Mouse (Mus musculus) naive thymus-derived CD4-positive, alpha-beta T cell, adult 2 months (primary cell): ENCODE measurements around the gene Nol3.

ENCODE experiments used
- DNase-seq: peaks from one replicate; pipeline ENCODE4 v3.0.0-alpha.2; 2011; ENCODE audit warnings: low read depth

The Nol3 gene

DNA sequence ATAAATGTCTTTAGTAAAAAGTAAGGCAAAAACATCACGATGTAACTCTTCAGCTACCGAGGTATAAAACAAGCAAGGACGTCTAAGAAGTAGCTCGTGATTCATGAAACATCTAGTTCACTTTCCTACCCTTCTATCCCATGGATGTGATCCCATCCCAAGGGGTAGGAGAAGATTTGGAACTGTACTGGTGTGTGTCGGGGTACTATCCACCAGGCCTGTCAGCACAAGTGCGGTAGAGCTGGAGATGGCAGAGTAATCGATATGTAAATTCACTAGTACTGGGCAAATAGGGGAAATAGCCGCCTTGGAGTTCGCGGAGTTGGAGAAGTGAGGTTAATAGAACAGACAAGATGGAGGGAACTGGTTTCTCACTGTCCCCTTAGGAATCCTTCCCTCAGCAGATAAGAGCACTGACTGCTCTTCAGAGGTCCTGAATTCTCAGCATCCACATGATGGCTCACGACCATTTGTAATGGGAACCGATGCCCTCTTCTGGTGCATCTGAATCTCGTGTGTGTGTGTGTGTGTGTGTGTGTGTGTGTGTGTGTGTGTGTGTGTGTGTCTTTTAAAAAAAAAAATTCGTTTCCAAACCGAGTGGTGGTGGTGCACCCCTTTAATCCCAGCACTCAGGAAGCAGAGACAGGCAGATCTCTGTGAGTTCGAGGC is 12.6 kb upstream of the Nol3 start:
- DNase-seq = no peak

DNA sequence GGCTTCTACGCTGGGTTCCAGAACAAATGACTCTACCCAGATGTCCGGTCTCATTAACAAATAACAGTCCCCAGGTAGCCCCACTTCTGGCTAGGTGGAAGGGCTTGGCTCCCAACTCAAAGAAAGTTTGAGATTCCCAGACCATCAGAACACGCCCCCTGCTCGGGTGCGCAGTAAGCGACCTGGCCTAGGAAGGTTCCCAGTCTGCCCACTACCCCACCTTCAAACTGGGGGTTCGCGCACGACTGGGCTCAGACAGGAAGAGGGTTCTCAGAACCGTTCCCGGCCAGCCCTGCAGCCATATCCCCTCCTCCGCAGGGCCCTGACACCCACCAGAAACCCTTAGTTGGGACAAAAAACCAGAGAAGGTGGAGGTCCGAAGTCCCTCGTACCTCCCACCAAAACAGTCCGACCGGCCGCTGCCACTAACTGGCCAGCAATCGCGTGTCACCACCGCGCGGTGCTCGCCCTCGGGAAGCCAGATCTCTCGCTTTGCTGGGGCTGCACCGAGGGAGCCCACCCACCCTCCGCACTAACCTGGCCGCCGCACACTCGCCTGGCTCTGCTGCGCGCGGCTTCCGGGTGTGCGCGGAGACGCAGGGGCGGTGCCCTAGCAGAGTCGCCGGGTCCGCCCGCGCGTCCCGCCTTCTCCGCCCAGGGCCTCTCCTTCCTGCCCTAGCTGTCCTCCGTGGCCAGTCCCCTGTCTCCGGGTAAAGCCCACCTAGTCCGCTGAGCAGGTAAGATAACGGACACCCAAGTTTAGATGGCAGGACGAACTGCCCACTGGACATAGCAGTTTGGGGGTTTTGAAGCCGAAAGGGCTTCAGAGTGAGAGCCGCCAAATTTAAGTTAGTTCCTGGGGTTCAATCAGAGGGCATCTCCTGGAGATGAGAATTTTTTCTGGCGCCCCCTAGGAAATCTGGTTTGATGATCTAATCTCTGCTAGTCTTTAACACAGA is 11.6 kb upstream of the Nol3 start, which contains the start of the genes Tradd and Fbxl8:
TSS of gene Tradd (minus strand) at position 586 of the 959 bp plus-strand sequence.
TSS of gene Fbxl8 (plus strand) at position 625 of the 959 bp plus-strand sequence.
- peak; percentile 75 for DNase-seq

DNA sequence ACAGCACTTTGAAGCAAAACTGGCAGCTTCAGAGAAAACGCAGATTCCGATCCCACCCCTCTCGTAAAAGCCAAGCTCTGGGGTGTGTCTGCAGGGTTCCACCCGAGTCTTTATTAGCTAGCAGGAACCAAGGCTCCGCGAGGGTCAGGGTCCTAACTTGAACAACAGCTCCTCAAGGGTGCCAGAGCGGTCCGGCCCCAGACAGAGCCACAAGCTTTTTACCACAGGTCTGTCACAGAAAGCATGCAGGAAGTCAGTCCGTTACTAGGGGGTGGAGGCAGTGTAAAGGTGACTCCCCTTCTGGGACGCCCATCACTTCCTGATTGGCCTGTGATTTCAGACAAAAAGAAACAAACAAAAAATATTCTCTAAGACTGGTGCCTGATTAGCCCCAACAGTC is 10.8 kb upstream of the Nol3 start:
- peak; percentile 78 for DNase-seq

DNA sequence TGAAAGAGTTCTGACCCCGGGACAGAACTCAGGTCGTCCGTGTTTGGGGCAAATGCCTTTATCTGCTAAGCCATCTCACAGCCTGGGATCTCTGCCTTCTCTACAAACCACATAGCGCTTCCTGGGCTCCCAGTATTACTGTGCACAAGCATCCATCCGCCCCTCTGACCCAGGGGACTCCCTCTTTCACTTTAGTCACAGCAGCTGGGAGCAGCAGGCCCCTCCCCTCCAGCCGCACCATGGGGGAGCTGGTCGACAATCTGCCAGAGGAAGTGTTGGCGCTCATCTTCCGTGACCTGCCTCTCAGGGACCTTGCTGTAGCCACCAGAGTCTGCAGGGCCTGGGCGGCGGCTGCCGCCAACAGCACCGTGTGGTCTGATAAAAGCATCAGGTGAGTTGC is 9.2 kb upstream of the Nol3 start:
- peak; percentile 43 for DNase-seq

DNA sequence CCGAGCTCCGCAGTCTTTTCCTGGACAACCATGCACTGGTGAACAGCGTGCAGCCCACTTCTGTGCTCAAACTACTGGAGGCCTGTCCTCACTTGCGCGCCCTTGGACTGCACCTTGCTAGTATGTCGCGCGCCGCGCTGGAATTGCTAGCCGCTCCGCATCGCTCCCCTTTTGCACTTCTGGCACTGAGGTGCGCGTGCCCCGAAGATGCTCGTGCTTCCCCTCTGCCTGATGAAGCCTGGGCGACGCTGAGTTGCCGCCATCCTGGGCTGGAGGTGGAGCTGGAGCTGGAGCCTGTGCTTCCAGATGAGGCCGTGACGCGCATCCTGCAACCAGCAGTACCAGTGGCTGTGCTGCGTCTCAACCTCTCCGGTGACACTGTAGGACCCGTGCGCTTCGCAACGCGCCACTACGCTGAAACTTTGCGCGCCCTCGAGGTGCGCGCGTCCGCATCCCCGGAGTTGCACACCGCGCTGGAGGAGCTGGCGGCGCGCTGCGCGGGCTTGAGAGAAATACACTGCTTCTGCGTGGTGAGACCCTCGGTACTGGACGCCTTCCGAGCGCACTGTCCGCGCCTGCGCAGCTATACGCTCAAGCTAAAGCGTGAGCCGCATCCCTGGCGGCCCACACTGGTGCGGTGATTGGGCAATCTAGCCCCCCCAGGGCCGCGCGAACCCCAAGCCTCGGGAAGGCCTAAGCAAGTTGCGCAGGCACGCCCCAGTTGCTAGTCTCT is 7.4 kb upstream of the Nol3 start:
- no peak for DNase-seq

DNA sequence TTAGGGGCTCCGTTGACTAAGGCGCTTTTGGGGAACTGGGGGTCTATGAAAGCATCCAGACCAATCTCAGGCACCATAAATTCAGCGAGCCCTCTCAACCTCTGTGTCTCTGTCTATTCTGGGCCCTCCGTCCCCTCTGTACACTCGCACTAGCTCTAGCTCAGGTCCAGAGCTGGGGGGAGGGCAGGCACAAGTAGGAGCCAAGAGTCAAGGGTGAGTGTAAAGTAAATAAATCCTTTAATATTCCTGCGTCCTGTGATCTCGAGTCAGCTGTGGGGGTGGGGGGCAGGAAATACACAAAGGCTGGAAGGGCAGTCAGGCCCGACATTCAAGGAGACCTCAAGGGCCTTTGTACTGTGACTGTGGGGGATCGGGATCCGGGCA is 6.9 kb upstream of the Nol3 start:
- no peak for DNase-seq

DNA sequence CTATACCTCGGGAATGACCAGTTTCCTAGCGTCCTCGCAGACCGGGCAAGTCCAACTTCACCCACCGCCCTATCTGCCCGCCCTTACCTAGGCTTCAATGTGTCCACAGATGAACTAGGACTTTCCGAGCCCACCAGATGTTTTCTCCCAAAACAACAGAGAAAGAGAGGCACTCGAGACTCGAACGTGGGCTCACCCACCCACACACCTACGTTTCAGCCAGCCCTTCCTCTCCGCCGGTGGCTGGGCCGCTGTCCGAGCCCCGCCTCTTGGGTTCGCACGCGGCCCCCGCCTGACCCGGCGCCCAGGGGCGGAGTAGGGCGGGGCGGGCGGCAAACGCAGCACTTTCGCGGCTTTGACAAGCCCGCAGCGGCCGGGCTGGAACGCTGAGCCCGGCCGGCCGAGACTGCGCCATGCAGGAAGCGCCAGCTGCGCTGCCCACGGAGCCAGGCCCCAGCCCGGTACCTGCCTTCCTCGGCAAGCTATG is 6.4 kb upstream of the Nol3 start, which contains the start of gene Hsf4:
TSS of gene Hsf4 (plus strand) at position 341 of the 487 bp plus-strand sequence.
- DNase-seq = no peak

DNA sequence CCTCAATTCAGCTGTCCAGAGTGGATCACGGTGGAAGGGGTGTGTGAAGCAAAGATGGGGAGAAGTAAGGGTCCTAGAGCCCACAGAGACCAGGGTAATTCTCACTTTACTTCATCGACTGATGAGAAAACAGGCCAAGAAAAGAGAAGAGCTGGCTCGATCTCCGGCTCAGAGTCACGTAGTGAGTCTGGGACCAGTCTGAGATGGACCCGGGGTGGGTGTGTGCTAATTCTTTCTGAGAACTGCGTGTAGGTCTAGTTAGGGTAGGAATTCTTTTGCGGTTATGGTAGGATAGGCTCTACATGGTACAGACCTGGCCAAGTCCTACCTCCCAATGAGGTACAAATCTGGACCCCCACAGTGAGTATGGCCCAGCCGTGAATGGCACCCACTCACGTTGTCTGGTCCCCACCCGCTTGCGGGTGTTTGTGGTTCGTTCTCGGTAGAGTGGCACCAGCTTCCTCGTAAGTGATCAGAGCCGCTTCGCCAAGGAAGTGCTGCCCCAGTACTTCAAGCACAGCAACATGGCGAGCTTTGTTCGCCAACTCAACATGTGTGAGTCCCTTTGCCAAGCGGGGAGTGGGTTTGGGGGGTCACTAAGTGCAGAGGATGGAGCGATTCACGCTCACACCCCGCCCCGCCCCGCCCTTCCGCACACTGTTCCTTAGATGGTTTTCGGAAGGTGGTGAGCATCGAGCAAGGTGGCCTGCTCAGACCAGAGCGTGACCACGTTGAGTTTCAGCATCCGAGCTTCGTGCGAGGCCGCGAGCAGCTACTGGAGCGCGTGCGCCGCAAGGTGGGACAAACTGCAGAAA is 5.6 kb upstream of the Nol3 start:
- DNase-seq = peak; percentile 49

DNA sequence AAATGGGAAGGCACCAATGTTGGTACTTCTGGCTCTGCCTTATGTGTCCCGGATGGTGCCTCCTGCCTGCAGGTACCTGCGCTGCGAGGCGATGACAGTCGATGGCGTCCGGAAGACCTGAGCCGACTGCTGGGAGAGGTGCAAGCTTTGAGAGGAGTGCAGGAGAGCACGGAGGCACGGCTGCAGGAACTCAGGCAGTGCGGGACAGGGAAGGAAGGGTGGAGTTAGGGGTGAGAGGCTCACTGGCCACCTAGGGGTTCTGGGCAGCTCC is 5.1 kb upstream of the Nol3 start:
- peak; percentile 42 for DNase-seq

DNA sequence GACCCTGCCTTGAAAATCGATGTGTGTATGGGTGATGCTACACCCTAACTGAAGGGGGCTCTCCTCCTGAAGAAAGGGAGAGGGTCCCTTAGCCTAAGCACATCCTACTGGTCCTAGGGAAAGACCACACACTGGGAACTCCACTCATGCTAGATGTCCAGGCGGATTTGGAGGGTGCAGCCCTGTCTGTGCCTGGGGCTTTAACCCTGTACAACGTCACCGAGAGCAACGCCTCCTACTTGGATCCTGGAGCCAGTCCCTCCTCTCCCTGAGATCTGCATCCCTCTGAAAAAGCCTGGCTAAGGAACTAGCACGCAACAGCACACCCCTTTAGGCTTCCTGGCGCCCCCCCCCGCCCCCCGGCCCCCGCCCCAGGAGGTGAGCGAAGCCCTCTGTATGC is 553 bp upstream of the Nol3 start:
- no peak for DNase-seq

DNA sequence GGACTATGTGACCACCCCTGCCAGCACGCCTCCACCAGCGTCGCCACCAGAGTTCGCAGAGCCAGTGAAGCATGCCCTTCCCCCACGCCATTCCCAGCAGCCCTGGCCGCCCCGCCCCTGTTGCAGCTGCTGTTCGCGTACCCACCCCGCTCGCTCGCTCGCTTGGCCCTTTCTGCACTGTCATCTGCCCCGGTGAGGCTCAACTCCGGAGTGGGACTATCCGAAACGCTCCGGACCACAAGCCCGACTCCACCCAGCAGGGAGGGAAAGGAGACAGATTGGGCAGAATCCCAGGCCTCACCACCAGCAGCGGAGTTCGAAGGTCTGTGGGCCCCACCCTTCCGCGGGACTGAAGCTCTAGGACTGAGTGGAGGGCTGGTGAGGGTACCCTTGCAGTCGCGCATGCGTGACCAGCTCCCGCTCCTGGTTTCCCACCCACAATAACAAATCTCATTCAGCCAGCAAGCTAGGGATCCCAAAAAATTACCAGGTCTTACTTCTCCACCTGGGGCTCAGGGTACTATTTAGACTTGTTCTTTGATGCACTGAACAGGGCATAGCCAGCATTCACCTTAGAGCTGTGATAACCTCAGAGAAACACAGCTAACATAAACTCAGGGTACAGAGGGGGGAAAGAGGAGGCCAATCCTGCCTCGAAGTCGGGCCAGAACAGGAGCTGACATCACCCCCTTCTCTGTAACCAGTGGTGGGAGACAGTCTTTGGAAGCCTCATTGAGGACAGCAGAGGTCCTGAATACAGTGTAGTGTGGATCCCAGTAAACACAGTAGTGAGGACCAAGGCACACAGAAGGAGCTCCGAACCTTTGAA is 566 bp downstream of the Nol3 start:
- no peak for DNase-seq

DNA sequence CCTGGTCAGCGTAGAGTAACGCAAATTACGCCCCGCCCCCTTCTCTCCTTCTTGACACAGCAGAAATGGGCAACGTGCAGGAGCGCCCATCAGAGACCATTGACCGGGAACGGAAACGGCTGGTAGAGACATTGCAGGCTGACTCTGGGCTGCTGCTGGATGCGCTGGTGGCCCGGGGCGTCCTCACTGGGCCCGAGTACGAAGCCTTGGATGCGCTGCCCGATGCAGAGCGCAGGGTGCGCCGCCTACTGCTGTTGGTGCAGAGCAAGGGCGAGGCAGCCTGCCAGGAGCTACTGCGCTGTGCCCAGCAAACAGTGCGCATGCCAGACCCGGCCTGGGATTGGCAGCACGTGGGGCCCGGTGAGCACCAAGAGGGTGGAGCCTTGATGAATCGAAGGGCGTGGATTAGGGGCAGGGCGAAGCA is 3.0 kb downstream of the Nol3 start:
- DNase-seq = peak; percentile 67

DNA sequence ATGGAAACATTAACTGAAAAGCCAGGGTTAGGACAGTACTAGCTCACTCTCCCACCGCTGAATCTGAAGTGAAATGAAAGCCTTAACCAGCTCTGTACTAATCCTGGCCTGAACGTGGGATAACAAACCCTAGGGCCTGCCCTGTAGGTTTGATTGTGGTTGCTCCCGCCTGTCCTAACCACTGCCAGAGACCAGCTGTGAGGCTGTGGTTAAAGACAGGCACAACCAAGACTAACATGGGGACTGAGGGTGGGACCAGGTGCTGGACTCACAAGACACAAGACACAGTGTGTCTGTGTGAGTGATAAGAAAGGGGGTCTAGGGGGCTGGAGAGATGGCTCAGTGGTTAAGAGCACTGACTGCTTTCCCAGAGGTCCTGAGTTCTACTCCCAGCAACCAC is 4.6 kb downstream of the Nol3 start:
- DNase-seq = no peak

DNA sequence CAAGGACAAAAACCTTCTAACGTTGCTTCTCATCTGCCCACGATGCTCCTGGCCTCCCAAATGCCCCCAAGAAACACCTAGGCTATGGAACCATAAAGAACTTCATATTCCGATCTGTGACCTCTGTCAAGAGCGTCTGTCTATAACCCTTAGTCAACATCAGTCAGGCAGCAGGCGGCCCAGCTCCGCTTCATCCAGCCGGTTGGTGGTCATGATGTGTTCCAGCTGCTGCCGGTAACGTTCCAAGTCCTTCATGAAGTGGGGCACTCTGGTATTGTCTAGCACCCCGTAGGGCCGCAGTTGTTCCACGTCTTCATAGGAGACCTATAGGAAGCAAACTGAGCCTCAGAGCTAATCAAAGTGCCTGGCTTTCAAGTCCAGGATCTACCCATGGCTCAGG is 5.9 kb downstream of the Nol3 start:
- no peak for DNase-seq

DNA sequence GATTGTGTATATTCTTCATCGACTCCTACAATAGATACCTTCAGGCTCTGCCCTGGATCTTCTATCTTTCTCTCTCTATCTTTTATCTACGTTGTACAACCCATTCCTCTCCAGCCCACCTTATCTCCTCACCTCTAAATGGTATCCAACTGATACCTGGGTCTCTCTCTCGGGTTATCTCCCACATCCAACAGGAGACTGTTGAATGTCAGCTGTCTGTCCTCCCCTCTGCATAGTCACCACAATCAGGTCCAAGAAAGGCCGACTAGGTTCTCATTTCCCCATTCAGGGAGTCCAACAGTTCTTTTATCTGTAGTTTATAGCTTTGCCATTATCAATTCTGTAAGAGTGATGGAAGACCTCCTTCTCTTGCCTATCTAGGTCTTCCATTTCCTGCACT is 6.3 kb downstream of the Nol3 start:
- DNase-seq = no peak

DNA sequence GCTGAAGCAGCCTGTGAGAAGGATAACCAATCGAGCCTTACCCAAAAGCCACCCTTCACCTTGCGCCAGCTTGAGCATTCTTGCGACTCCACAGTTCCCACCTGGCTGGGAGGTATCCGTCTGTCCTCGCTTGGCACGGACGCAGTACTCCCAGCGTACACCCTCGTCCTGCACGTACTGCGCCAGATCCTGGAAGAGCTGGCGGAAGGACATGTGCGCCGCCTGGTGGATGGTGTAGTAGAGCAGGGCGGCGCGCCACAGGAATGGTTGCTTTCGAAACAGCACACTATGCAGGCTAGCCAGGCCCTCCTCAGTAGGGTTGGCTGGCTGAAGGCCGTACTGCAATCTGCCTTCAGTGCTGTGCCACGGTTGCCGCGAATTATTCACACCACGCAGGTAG is 7.1 kb downstream of the Nol3 start:
- DNase-seq = peak; percentile 71

DNA sequence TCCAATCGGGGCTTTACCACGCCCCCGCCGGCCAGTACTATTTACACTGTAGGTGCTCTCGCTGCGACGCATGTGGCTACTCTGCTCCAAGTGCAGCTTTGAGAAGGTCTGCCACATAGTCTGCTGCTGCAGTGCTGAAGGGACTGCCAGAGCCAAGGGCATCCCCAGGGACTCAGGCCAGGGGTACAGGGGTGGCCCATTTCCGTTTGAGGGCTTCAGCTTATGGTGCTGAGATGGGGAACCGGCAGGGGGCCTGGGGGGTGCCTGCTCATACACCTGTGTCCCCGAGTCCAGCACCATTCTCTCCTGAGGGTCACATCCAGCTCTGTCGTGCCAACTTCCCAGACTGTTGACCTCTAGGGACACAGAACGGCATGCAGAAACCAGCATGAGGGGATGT is 9.6 kb downstream of the Nol3 start:
- no peak for DNase-seq

DNA sequence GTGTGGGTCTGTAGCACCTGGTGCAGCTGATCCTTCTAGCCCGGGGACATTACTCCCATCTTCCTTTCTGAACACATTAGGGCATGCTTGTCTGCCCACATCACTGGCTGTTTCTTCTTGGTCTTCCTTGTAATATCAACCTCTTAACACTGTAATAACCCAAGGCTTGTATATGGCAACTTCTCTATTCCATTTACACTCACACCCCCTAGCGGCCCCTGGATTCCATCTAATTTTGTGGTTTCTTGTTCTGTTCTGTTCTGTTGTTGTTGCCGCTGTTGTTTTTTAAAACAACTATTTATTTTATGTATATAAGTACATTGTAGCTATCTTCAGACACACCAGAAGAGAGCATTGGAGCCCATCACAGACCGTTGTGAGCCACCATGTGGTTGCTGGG is 11.0 kb downstream of the Nol3 start:
- no peak for DNase-seq

DNA sequence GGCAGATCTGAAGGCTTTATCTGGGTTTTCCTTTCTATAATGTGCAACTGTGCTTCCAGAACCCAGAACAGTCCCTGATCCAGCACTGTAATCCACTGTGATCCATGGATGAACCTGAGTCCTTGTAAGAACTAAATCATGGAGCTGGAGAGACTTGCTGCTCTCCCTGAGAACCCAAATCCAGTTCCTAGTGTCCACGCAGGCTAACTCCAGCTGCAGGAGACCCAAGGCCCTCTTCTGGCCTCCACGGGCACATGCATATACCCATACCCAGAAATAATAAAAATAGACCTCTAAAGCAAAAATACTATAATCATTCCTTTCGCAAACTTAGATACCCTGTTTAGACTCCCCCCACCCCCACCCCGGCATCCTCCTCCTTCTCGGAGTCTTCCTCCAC is 12.3 kb downstream of the Nol3 start:
- no peak for DNase-seq

DNA sequence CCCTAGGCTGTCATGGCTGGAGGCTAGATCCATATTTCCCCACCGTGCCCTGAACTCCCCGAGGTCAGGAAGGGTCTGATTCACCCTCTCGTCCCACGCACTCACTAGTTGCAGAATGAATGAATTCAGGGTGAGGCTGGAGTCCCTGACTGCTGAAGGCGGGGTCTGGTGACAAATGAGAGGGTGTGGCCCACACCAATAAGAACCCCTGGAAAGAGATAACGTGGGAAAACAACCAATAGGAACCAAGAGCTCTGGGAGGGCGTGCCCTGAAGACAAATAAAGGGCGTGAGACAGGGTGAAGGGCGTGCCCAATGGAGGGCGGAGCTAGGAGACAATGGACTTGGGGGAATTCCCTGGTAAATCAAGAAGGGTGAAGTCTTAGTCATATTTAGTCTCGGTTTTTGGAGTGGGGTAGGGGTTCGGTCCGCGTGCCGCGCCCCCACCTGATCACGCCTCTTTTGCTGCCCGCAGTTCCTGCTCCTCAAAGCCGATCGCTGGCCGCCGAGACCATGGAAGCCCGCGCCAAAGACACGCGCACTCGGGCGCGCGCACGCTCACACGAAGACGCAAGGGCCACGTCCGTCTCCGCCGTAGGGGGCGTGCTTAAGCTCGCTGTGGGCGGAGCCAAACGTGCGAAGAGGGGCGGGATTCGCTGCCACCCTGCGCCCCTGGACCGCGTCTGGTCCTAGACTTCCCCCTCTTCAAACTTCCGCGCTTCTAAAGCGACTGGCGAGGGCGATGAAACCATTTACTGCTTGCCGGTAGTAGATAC is 13.2 kb downstream of the Nol3 start:
- DNase-seq = peak; percentile 98
